Mouse (Mus musculus) lung, postnatal 4 days (tissue): Measurements from ENCODE around the gene Serbp1.
"Not testable (repeated sequence)": the region's sequence is repeated elsewhere in the genome, so short reads cannot be mapped to it uniquely, and the experiment has no call there.

Source experiments
- DNase-seq, 2 experiments: peaks; one replicate each; pipeline ENCODE4 v3.0.0; 2021

Serbp1 gene

GRCm38 (mm10) chr6:67237977-67238376 is at the start of gene Serbp1:
TSS of gene Serbp1 (plus strand) at chr6:67238176.
- DNase-seq: no peak

- DNase-seq: no peak
Measured at GRCm38 (mm10) chr6:67193591-67193990, 44.4 kb upstream of the Serbp1 start.

GRCm38 (mm10) chr6:67194606-67195005 is 43.4 kb upstream of the Serbp1 start:
- no peak for DNase-seq

GRCm38 (mm10) chr6:67195148-67195611 is 42.8 kb upstream of the Serbp1 start:
- no peak for DNase-seq

GRCm38 (mm10) chr6:67196821-67197220 is 41.2 kb upstream of the Serbp1 start:
- no peak for DNase-seq

GRCm38 (mm10) chr6:67198085-67198484 is 39.9 kb upstream of the Serbp1 start:
- DNase-seq: peak in 1 of 2 experiments; percentile 35

GRCm38 (mm10) chr6:67200715-67201322 is 37.2 kb upstream of the Serbp1 start:
- DNase-seq: peak; percentile 44 to 68

GRCm38 (mm10) chr6:67205081-67206037 is 32.6 kb upstream of the Serbp1 start:
- no peak for DNase-seq

GRCm38 (mm10) chr6:67212362-67212761 is 25.6 kb upstream of the Serbp1 start:
- no peak for DNase-seq

- no peak for DNase-seq
Measured at GRCm38 (mm10) chr6:67213429-67214098, 24.4 kb upstream of the Serbp1 start.

GRCm38 (mm10) chr6:67217402-67217801 is 20.6 kb upstream of the Serbp1 start:
- DNase-seq: peak in 1 of 2 experiments; percentile 14

- DNase-seq: no peak
Measured at GRCm38 (mm10) chr6:67217846-67218245, 20.1 kb upstream of the Serbp1 start.

- no peak for DNase-seq
Measured at GRCm38 (mm10) chr6:67218566-67218965, 19.4 kb upstream of the Serbp1 start.

- not testable (repeated sequence) for DNase-seq
Measured at GRCm38 (mm10) chr6:67219931-67220330, 18.0 kb upstream of the Serbp1 start.

- DNase-seq: no peak
Measured at GRCm38 (mm10) chr6:67220731-67221130, 17.2 kb upstream of the Serbp1 start.

- no peak for DNase-seq
Measured at GRCm38 (mm10) chr6:67223082-67223481, 14.9 kb upstream of the Serbp1 start.

- DNase-seq: no peak
Measured at GRCm38 (mm10) chr6:67223499-67223898, 14.5 kb upstream of the Serbp1 start.

- DNase-seq: no peak
Measured at GRCm38 (mm10) chr6:67226286-67226685, 11.7 kb upstream of the Serbp1 start.

- no peak for DNase-seq
Measured at GRCm38 (mm10) chr6:67228459-67229107, 9.4 kb upstream of the Serbp1 start.

- DNase-seq: no peak
Measured at GRCm38 (mm10) chr6:67229521-67229920, 8.5 kb upstream of the Serbp1 start.

- DNase-seq: peak in 1 of 2 experiments; percentile 13
Measured at GRCm38 (mm10) chr6:67229922-67230518, 8.0 kb upstream of the Serbp1 start.

GRCm38 (mm10) chr6:67230950-67231349 is 7.0 kb upstream of the Serbp1 start:
- no peak for DNase-seq
